Mouse (Mus musculus): ENCODE data around the gene Pou2af1. TPM values are rescaled to one million over a fixed set of nuclear protein-coding genes. Genes with fewer than 3 reads are reported as not detected.

Pou2af1 gene
- polyA plus RNA-seq, 1 experiment, result 11.0 TPM

DNA sequence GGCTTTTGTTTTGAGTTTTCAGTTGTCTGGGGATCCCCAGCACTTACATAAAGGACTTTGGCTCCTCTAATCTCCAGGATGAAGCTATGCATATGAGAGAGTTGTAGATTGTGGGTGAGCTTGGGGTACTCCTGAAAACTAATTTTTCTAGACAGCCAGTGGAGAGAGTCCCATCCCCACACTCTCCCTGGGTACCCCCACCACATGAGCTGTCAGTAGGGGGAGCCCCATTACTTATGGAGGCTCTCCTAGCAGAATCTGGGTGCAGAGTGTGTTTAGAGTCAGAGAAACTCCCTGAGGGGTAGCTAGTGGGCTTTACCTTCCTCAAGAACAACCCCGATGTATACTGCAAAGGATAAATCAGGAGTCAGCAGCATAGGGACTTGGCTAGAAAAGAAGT lies 35.2 kb upstream of the Pou2af1 start:
- Histone ChIP-seq H3K4me1 (ENCODE audit: control insufficient read depth, insufficient read depth, low read length) (no peaks in the 10 kb centered on the region), H3K4me3 (replicated peaks; ENCODE audit: extremely low read depth, low read depth, low read length) (no peak overlapping the region)
- WGBS, result 91% methylated on average over 1 of the region's 1 CpGs
- TF ChIP-seq POLR2A (IDR thresholded peaks at IDR 0.05; ENCODE audit: borderline replicate concordance, extremely low read depth, low read depth, low read length) (no peak), CTCF (IDR thresholded peaks at IDR 0.05; ENCODE audit: insufficient read depth, low read length) (no peak)
- DNase-seq, result no peak

DNA sequence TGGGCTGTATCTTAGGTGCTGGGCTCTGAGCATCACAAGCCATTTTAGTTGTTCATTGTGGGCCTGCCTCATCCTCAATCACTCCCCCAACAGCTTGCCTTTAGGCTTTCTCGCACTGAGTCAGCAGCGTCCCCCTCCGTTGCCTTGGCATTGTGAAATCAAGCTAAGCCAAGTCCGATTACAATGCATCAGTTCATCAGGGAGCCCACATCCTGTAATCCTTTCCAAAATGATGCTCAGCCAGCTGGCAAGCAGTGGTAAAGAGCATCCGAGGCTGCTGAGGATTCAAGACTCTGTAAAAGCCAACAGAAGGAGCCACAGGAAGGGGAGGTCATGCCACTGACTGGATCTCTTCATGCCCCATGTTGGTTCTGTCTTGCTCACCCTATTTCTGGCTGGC lies 32.9 kb upstream of the Pou2af1 start:
- no peaks in the 10 kb centered on the region for H3K4me1 ChIP-seq (ENCODE audit: control insufficient read depth, insufficient read depth, low read length)
- no peak for TF ChIP-seq POLR2A (IDR thresholded peaks at IDR 0.05; ENCODE audit: borderline replicate concordance, extremely low read depth, low read depth, low read length)
- no peak for TF ChIP-seq CTCF (IDR thresholded peaks at IDR 0.05; ENCODE audit: insufficient read depth, low read length)
- 48% methylated on average over 5 of the region's 5 CpGs for WGBS
- DNase-seq, result no peak
- no peak overlapping the region for H3K4me3 ChIP-seq (replicated peaks; ENCODE audit: extremely low read depth, low read depth, low read length)

DNA sequence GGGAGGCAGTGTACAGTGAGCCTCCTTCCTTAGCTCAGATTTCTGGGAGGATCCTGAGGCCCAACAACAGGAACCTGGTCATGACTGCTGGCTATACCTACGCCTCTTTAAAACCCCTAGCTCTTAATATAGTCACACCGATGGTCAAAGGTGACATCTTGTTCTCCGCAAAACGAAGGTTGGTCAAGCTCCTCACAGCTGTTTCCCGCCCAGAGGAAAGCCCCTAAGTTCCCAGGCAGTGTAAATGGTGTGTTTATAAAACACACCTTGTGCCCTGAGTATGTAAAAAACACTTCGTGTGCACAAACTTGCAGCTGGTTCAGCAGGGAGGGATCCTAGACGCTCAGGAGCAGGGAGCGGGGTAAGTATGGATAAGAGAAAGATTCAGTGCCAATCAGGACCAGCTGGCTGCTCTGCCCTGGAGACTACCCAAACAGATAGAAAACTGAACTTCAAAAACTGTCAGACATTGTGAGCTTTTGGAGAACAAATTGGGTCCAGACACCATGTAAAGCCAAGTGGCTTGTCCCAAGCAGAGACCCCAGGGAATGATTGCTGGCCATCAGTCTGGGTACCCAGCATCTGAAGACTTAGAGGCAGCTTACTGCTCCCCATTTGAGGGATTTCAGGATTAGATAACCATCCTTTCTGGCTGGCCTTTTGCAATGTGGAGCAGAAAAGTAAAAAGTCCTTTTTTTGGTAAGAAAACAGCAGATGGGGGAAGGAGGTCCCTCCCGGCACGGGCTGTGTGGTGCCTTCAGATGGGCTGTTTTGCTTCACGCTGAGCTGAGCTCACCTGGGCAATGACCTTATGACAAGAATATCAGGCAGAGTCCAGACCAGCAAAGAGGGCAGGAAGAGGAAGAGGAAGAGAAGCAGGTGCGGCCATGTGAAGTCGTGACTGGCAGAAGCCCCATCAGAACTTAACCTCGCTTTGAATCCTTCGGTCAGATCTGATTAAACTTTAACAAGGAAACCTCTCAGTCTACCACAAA lies 30.5 kb upstream of the Pou2af1 start:
- no peak overlapping the region for H3K4me3 ChIP-seq (replicated peaks; ENCODE audit: extremely low read depth, low read depth, low read length)
- H3K4me1 ChIP-seq (ENCODE audit: control insufficient read depth, insufficient read depth, low read length), result no peaks in the 10 kb centered on the region
- 76% methylated on average over 15 of the region's 15 CpGs for WGBS
- no peak for TF ChIP-seq CTCF (IDR thresholded peaks at IDR 0.05; ENCODE audit: insufficient read depth, low read length)
- no peak for TF ChIP-seq POLR2A (IDR thresholded peaks at IDR 0.05; ENCODE audit: borderline replicate concordance, extremely low read depth, low read depth, low read length)
- no peak for DNase-seq

DNA sequence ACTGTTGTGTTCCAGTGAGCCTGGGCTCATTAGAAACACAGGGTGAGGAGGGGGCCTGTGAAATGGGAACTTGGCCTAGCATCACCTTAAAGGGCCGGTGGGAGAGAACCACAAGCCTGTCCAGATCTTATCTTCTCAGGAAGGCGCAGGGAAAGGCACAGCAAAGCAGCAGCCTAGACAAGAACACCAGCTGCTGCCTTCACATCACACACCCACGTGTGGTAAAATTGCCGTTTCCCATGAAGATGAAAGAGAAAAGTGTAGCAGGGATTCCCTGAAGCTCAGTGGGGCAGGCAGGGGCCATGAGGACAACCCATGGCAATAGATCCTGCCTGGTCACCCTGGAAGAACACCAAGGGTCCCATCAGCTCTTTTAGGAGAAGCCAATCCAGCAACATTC lies 28.1 kb upstream of the Pou2af1 start:
- WGBS, result 75% methylated on average over 4 of the region's 4 CpGs
- no peak for DNase-seq
- no peak overlapping the region for H3K4me3 ChIP-seq (replicated peaks; ENCODE audit: extremely low read depth, low read depth, low read length)
- TF ChIP-seq POLR2A (IDR thresholded peaks at IDR 0.05; ENCODE audit: borderline replicate concordance, extremely low read depth, low read depth, low read length) (no peak), CTCF (IDR thresholded peaks at IDR 0.05; ENCODE audit: insufficient read depth, low read length) (no peak)
- H3K4me1 ChIP-seq (ENCODE audit: control insufficient read depth, insufficient read depth, low read length), result no peaks in the 10 kb centered on the region

DNA sequence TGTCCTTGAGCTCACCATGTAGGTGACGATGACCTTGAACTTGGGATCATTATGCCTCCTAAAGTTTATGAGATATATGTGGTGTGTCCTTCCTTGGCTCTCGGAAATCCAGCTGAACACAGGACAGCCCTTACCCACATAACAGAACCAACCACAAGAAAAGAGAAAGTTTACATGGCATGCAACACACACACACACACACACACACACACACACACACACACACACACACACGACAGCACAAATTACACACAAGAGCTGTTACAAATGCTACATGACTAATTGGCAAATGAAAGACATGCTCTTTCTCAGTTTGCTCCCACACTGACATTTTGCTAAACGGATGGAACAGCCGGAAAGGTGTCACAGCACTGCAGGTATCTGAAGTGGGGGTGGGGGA lies 27.6 kb upstream of the Pou2af1 start:
- Histone ChIP-seq H3K4me3 (replicated peaks; ENCODE audit: extremely low read depth, low read depth, low read length) (no peak overlapping the region), H3K4me1 (ENCODE audit: control insufficient read depth, insufficient read depth, low read length) (no peaks in the 10 kb centered on the region; the same call in 1 of the 2 replicates)
- TF ChIP-seq POLR2A (IDR thresholded peaks at IDR 0.05; ENCODE audit: borderline replicate concordance, extremely low read depth, low read depth, low read length) (no peak), CTCF (IDR thresholded peaks at IDR 0.05; ENCODE audit: insufficient read depth, low read length) (no peak)
- 75% methylated on average over 5 of the region's 5 CpGs for WGBS
- DNase-seq, result no peak

DNA sequence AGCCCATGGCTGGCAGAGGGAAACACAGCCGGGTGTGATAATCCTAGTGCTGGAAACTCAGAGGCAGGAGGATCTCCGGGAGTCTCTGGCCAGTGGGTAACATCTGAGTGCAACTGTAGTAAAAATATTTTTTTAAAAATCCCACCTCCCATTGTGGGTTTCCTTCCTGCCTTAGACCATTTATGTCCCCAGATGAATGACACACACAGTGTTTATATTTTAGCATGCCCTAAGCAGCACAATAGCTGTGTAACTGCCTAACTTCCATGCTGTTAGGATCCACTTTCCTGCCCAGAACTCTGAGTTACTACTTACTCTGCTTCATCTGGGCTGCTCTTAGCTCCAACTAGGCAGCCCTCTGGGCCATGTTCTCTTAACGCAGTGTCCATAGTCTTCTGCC lies 22.9 kb upstream of the Pou2af1 start:
- Histone ChIP-seq H3K4me1 (ENCODE audit: control insufficient read depth, insufficient read depth, low read length) (no peaks in the 10 kb centered on the region; the same call in 1 of the 2 replicates), H3K4me3 (replicated peaks; ENCODE audit: extremely low read depth, low read depth, low read length) (no peak overlapping the region)
- TF ChIP-seq POLR2A (IDR thresholded peaks at IDR 0.05; ENCODE audit: borderline replicate concordance, extremely low read depth, low read depth, low read length), result no peak
- no peak for TF ChIP-seq CTCF (IDR thresholded peaks at IDR 0.05; ENCODE audit: insufficient read depth, low read length)
- 55% methylated on average over 3 of the region's 3 CpGs for WGBS
- no peak for DNase-seq

DNA sequence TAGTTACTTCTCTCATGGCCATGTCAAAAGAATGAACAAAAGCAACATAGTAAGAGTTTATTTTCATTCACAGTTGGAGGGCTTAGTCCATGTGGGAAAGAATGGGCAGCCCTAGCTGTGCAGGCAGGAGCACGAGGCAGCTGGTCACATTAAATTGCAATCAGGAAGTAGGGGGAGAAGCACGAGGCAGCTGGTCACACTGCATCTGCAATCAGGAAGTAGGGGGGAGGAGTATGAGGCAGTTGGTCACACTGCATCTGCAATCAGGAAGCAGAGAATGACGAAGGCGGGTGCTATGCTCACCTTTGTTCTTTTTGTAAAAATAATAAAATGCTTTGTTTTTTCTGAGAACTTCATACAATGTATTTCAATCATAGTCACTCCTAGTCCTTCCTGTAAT lies 18.7 kb upstream of the Pou2af1 start:
- no peak for TF ChIP-seq POLR2A (IDR thresholded peaks at IDR 0.05; ENCODE audit: borderline replicate concordance, extremely low read depth, low read depth, low read length)
- Histone ChIP-seq H3K4me1 (ENCODE audit: control insufficient read depth, insufficient read depth, low read length) (no peaks in the 10 kb centered on the region; the same call in 1 of the 2 replicates), H3K4me3 (replicated peaks; ENCODE audit: extremely low read depth, low read depth, low read length) (no peak overlapping the region)
- DNase-seq, result no peak
- 62% methylated on average over 4 of the region's 4 CpGs for WGBS

DNA sequence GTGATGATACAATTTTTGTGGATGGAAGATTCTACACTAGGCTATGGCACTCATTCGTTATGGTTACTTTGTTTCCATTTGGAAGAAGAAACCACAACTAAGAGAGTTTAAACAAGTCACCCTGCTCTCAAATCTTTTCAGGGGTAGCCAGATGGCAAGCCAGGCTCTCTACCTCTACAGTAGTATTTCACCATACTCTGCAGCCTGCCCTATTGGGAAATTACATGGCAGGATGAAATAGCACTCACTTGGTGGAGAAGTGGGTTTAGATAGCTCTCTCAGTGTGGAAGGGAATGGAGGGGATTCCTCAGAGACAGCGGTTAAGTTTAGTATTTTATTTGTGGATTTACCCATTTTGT lies 4.6 kb upstream of the Pou2af1 start:
- TF ChIP-seq CTCF (IDR thresholded peaks at IDR 0.05; ENCODE audit: insufficient read depth, low read length), result no peak
- TF ChIP-seq POLR2A (IDR thresholded peaks at IDR 0.05; ENCODE audit: borderline replicate concordance, extremely low read depth, low read depth, low read length), result no peak
- DNase-seq, result no peak
- H3K4me3 ChIP-seq (replicated peaks; ENCODE audit: extremely low read depth, low read depth, low read length), result no peak overlapping the region
- no peaks in the 10 kb centered on the region for H3K4me1 ChIP-seq (ENCODE audit: control insufficient read depth, insufficient read depth, low read length)
- WGBS, result 94% methylated on average over 2 of the region's 2 CpGs

DNA sequence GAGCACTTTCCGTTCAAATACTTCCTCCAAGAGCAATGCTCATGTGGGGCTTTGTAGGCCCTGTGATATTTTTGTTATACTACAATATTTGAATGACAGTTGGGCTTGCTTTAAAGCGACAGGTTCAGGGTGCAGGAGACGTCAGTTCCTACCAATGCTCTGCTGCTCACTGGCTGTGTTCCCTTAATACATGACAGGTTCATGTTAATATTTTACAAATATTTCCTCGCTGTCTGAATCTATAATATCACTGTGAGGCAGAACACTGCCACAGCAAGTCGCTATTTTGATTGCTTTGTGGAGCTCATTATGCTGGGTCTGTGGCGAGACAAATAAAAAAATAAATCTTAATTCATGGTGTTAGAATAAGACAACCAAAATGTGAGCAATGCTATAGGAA lies 2.3 kb upstream of the Pou2af1 start:
- Histone ChIP-seq H3K4me3 (replicated peaks; ENCODE audit: extremely low read depth, low read depth, low read length) (no peak overlapping the region), H3K4me1 (ENCODE audit: control insufficient read depth, insufficient read depth, low read length) (no peaks in the 10 kb centered on the region)
- no peak for TF ChIP-seq POLR2A (IDR thresholded peaks at IDR 0.05; ENCODE audit: borderline replicate concordance, extremely low read depth, low read depth, low read length)
- no peak for TF ChIP-seq CTCF (IDR thresholded peaks at IDR 0.05; ENCODE audit: insufficient read depth, low read length)
- 63% methylated on average over 6 of the region's 6 CpGs for WGBS
- no peak for DNase-seq

DNA sequence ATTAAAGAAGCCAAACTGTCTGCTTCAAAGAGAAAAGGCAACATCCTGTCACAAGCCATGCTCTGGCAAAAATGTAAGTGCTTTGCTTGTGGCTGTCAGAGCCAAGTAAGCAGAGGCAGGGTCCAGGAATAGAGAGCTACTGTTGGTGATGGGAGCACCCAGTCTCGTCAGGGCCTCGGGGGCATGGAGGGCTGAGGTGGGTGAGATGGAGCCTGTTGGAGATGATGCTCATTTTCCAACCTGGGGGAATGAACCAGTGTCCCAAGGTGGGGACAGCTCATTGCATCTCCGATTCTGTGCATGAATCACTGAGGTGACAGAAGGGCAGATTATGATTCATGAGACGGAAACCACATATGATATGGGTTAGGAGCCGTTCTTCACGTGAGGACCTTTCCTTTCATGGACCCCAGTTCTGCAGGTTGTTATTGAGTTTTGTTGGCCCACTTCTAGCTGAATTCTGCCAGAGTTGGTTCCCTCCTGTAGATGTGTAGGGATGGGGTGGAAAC lies 275 bp downstream of the Pou2af1 start:
- WGBS, result 81% methylated on average over 6 of the region's 6 CpGs
- no peak overlapping the region for H3K4me3 ChIP-seq (replicated peaks; ENCODE audit: extremely low read depth, low read depth, low read length)
- TF ChIP-seq CTCF (IDR thresholded peaks at IDR 0.05; ENCODE audit: insufficient read depth, low read length) (no peak), POLR2A (IDR thresholded peaks at IDR 0.05; ENCODE audit: borderline replicate concordance, extremely low read depth, low read depth, low read length) (no peak)
- no peak for DNase-seq
- H3K4me1 ChIP-seq (ENCODE audit: control insufficient read depth, insufficient read depth, low read length), result no peaks in the 10 kb centered on the region
